Mouse (Mus musculus): Measurements from ENCODE around the gene Aanat. TPM values are rescaled to one million over a fixed set of nuclear protein-coding genes. Genes with fewer than 3 reads are reported as not detected.

Aanat gene
- total and polyA plus RNA-seq, 3 experiments: not detected

- Histone ChIP-seq H3K9ac (ENCODE audit: insufficient read depth, low read depth) (no peak overlapping the region), H3K4me2 (ENCODE audit: insufficient read depth, low read depth, poor library complexity, severe bottlenecking) (no peak overlapping the region), H3K4me1 (ENCODE audit: control insufficient read depth in 1 of 2, insufficient read depth in 2 of 2) (peaks cover 8 to 46% of the 10 kb centered on the region in 2 experiments; a peak in 3 of 4 replicates), H3K27ac (ENCODE audit: insufficient read depth, low read depth) (no peak overlapping the region), H3K27me3 (replicated peaks) (no peaks in the 10 kb centered on the region), H3K36me3 (replicated peaks in 1 of 2; ENCODE audit: control insufficient read depth in 1 of 2, insufficient read depth in 1 of 2, low read length in 1 of 2) (peaks cover 15 to 61% of the 10 kb centered on the region in 2 experiments), H3K4me3 (replicated peaks in 1 of 3; ENCODE audit: low read depth in 2 of 3, low read length in 2 of 3, poor library complexity in 1 of 3) (no peak overlapping the region), H3K79me2 (replicated peaks; ENCODE audit: control insufficient read depth, extremely low read depth, insufficient read depth, poor library complexity, severe bottlenecking) (no peaks in the 10 kb centered on the region), H3K9me3 (replicated peaks; ENCODE audit: low read length) (peaks cover 4% of the 10 kb centered on the region)
- TF ChIP-seq TCF12 (IDR thresholded peaks at IDR 0.05; ENCODE audit: low read depth, low read length) (no peak), MAX (IDR thresholded peaks at IDR 0.05; ENCODE audit: low read length) (no peak), RCOR1 (conservative IDR thresholded peaks at IDR 0.05; ENCODE audit: low read depth, low read length) (no peak), MAFK (IDR thresholded peaks at IDR 0.05; ENCODE audit: insufficient replicate concordance, low read length) (no peak), MAZ (IDR thresholded peaks at IDR 0.05; ENCODE audit: low read depth, low read length) (no peak), ELF1 (IDR thresholded peaks at IDR 0.05; ENCODE audit: low read depth, low read length) (no peak), KAT2A (IDR thresholded peaks at IDR 0.05; ENCODE audit: insufficient replicate concordance, low read length) (no peak), RAD21 (IDR thresholded peaks at IDR 0.05; ENCODE audit: low read depth, low read length) (no peak), ZC3H11A (IDR thresholded peaks at IDR 0.05; ENCODE audit: low read depth, low read length) (no peak), GABPA (IDR thresholded peaks at IDR 0.05; ENCODE audit: insufficient replicate concordance, low read depth, low read length) (no peak), NELFE (IDR thresholded peaks at IDR 0.05; ENCODE audit: low read depth, low read length) (no peak), SIN3A (IDR thresholded peaks at IDR 0.05; ENCODE audit: low read length) (no peak), MEF2A (IDR thresholded peaks at IDR 0.05; ENCODE audit: borderline replicate concordance, low read depth, low read length) (no peak), CHD1 (IDR thresholded peaks at IDR 0.05; ENCODE audit: low read depth, low read length) (no peak), ETS1 (conservative IDR thresholded peaks at IDR 0.05; ENCODE audit: low read depth, low read length) (no peak)
- dilution Hi-C loops (cut with MboI; ENCODE audit: extremely low pct_ligation_motif_present, extremely low pct_unique_long_range_greater_than_20kb, low sequenced_read_pairs): no loop called here
- in situ Hi-C loops (cut with MboI; ENCODE audit: low pct_ligation_motif_present, low pct_unique_long_range_greater_than_20kb, low sequenced_read_pairs): no loop called here
- DNase-seq (ENCODE audit: extremely low read depth): no peak
Measured at GRCm38 (mm10) chr11:116552194-116552593, 34.0 kb upstream of the Aanat start.

GRCm38 (mm10) chr11:116554171-116554878 is 31.9 kb upstream of the Aanat start:
- TF ChIP-seq CTCF (conservative IDR thresholded peaks at IDR 0.05 in 1 of 2, IDR thresholded peaks at IDR 0.05 in 1 of 2; ENCODE audit: low read depth in 2 of 2, low read length in 2 of 2): peak; percentile 69 to 87
- TF ChIP-seq BHLHE40 (IDR thresholded peaks at IDR 0.05; ENCODE audit: low read depth, low read length): no peak
- TF ChIP-seq RAD21 (IDR thresholded peaks at IDR 0.05; ENCODE audit: low read depth, low read length): peak; percentile 61
- peak; percentile 93 for TF ChIP-seq SMC3 (IDR thresholded peaks at IDR 0.05; ENCODE audit: low read depth, low read length)
- no peak for TF ChIP-seq MAZ (IDR thresholded peaks at IDR 0.05; ENCODE audit: low read depth, low read length)
- in situ Hi-C loops (cut with MboI; ENCODE audit: low pct_ligation_motif_present, low pct_unique_long_range_greater_than_20kb, low sequenced_read_pairs): no loop called here
- H3K79me2 ChIP-seq (replicated peaks; ENCODE audit: control insufficient read depth, extremely low read depth, insufficient read depth, poor library complexity, severe bottlenecking): no peaks in the 10 kb centered on the region
- H3K4me3 ChIP-seq (replicated peaks in 1 of 3; ENCODE audit: low read depth in 2 of 3, low read length in 2 of 3, poor library complexity in 1 of 3): no peak overlapping the region
- no peak overlapping the region for H3K27ac ChIP-seq (ENCODE audit: insufficient read depth, low read depth)
- peak; percentile 66 for DNase-seq (ENCODE audit: extremely low read depth)
- dilution Hi-C loops (cut with MboI; ENCODE audit: extremely low pct_ligation_motif_present, extremely low pct_unique_long_range_greater_than_20kb, low sequenced_read_pairs): no loop called here
- H3K9me3 ChIP-seq (replicated peaks; ENCODE audit: low read length): peaks cover 4% of the 10 kb centered on the region
- H3K27me3 ChIP-seq (replicated peaks): no peaks in the 10 kb centered on the region
- no peak overlapping the region for H3K4me2 ChIP-seq (ENCODE audit: insufficient read depth, low read depth, poor library complexity, severe bottlenecking)
- H3K9ac ChIP-seq (ENCODE audit: insufficient read depth, low read depth): no peak overlapping the region
- H3K36me3 ChIP-seq (replicated peaks in 1 of 2; ENCODE audit: control insufficient read depth in 1 of 2, insufficient read depth in 1 of 2, low read length in 1 of 2): peaks cover 0 to 54% of the 10 kb centered on the region in 2 experiments
- H3K4me1 ChIP-seq (ENCODE audit: control insufficient read depth in 1 of 2, insufficient read depth in 2 of 2): peaks cover 8 to 66% of the 10 kb centered on the region in 2 experiments; a peak in 3 of 4 replicates
